In the genomic region with DNA sequence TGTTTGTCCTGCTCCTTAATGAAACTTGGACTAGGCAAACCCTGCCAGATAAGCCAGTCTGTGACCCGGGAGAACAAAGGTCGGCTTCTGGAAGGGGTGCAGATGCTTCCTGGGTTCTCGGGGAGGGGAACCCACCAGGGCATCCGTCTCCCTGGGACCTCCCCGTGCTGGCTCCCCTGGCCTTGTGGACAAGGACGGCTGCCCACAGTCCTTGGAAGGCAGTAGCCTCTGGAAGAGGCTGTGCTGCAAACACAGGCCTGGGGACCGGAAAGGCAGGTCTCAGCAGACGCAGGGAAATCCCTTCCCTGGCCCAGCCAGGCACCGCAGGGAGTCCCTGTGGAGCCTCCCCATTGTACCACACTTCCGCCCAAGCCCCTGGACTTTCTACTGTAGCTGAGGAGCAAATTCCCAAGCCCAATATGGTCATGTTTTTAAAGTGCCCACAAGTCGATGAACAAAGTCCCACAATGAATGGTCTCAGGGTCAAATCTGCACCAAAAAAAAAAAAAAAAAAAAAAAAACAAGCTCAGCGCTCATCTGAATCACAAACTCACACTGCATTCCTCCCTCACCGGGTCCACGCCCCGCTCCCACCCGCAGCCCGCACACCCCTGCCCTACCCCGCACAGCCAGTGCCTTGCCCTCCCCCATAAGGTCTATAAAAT, we compare ENCODE assay signal across 9 mouse cellular contexts. TPM values are rescaled to one million over a fixed set of nuclear protein-coding genes. Genes with fewer than 3 reads are reported as not detected.
DNase-seq lines count a peak whose midpoint lies in the region; ATAC-seq lines count a peak whose summit lies in the region.
"Had no signal": no experiment of that assay in that cellular context is flagged by ENCODE, and none has a peak within 500 bp of the region (broad histone marks: within the 10 kb centered on the region; RNA-seq: fewer than 3 reads in every experiment).

No protein-coding gene starts in this region.

- peak overlapping the region; percentile 54 for H3K27ac ChIP-seq in heart, embryonic 11.5 days (ENCODE audit: low read depth, low read length)
- peak overlapping the region; percentile 78 for H3K27ac ChIP-seq in kidney, embryonic 15.5 days

- H3K9me3 ChIP-seq in heart, embryonic 11.5 days (replicated peaks; ENCODE audit: control insufficient read depth, low read length), result no peaks in the 10 kb centered on the region
- H3K9me3 ChIP-seq in kidney, embryonic 15.5 days (replicated peaks), result no peaks in the 10 kb centered on the region

- DNase-seq in urinary bladder, postnatal 14 days (ENCODE audit: low spot score), result peak; percentile 7
- DNase-seq in urinary bladder, postnatal 4 days (ENCODE audit: low spot score in 2 of 2), result no peak
- DNase-seq in mesoderm, embryonic 11.5 days (ENCODE audit: low read depth, low spot score), result peak; percentile 28
- no peak for DNase-seq in left cerebral cortex, adult 18-20 months (ENCODE audit: low spot score in 2 of 2)
- no peak for DNase-seq in left cerebral cortex, adult 9 months (ENCODE audit: low spot score in 2 of 2)
- no peak for DNase-seq in cerebellum, adult 18-20 months

- H3K4me2 ChIP-seq in heart, embryonic 11.5 days, result no peak overlapping the region; the same call in none of the 2 replicates
- no peak overlapping the region for H3K4me2 ChIP-seq in kidney, embryonic 15.5 days

- peaks cover 13% of the 10 kb centered on the region for H3K27me3 ChIP-seq in heart, embryonic 11.5 days (ENCODE audit: control insufficient read depth, insufficient read depth, low read length)
- 0 out of 2 replicates have a peak, but pooled peaks cover 2% of the 10 kb centered on the region for H3K27me3 ChIP-seq in kidney, embryonic 15.5 days

- H3K4me1 ChIP-seq in heart, embryonic 11.5 days (ENCODE audit: control insufficient read depth, insufficient read depth, low read length), result no peaks in the 10 kb centered on the region; the same call in 1 of the 2 replicates
- H3K4me1 ChIP-seq in kidney, embryonic 15.5 days, result peaks cover 34% of the 10 kb centered on the region

- H3K9ac ChIP-seq in heart, embryonic 11.5 days (ENCODE audit: low read depth, low read length), result peak overlapping the region; percentile 3; the same call in 1 of the 2 replicates
- H3K9ac ChIP-seq in kidney, embryonic 15.5 days, result no peak overlapping the region

- H3K36me3 ChIP-seq in heart, embryonic 11.5 days (ENCODE audit: control insufficient read depth, insufficient read depth, low read length), result no peaks in the 10 kb centered on the region
- no peaks in the 10 kb centered on the region for H3K36me3 ChIP-seq in kidney, embryonic 15.5 days

- WGBS in heart, embryonic 11.5 days (ENCODE audit: insufficient replicate concordance), result 24% methylated on average over 18 of the region's 18 CpGs
- 29% methylated on average over 18 of the region's 18 CpGs for WGBS in kidney, embryonic 15.5 days

- ATAC-seq in heart, embryonic 11.5 days (replicated peaks; ENCODE audit: insufficient number of reproducible peaks, low FRiP score, low TSS enrichment), result peak; percentile 59
- ATAC-seq in kidney, embryonic 15.5 days (replicated peaks; ENCODE audit: low FRiP score), result peak; percentile 57; the same call in 1 of the 2 replicates

- no peak overlapping the region for H3K4me3 ChIP-seq in heart, embryonic 11.5 days (ENCODE audit: low read depth, low read length)
- no peak overlapping the region for H3K4me3 ChIP-seq in kidney, embryonic 15.5 days (replicated peaks)

RNA-seq across cellular contexts. Expression of a gene that starts 53.5 kb away (rescaled TPM):
- not detected in 2 replicates for polyA plus RNA-seq in heart, embryonic 11.5 days (2014; fragmentation: Nextera tagmentation; extraction: Ambion mirVana)
- polyA plus RNA-seq in kidney, embryonic 15.5 days (2015; fragmentation: Nextera tagmentation; extraction: Ambion mirVana), result not detected in 2 replicates
- total RNA-seq in left cerebral cortex, adult 18-20 months (2021), result not detected
- polyA plus RNA-seq: large intestine, adult 2 months had no signal

Comparison
In these comparisons a context has a peak if more than half of its experiments do, and no peak if none do; other contexts are left out.
1. DNase-seq: peak in urinary bladder, postnatal 14 days (single experiment) and mesoderm, embryonic 11.5 days (single experiment); none in urinary bladder, postnatal 4 days (0 of 2), left cerebral cortex, adult 18-20 months (0 of 2), left cerebral cortex, adult 9 months (0 of 2) and cerebellum, adult 18-20 months (0 of 2).